Mouse (Mus musculus) megakaryocyte progenitor cell, adult 5-6 weeks (primary cell): ENCODE measurements at regions not wholly inside any gene's neighbourhood (a gene's known extent, or its start where the extent isn't known, plus 50 kb on each side); places are given as distances from the start of the nearest gene placed in this dataset.

Experiments used
- ATAC-seq: replicated peaks from 2 replicates; pipeline ENCODE4 v1.8.0; 2016; ENCODE audit warnings: mild to moderate bottlenecking, moderate TSS enrichment, inconsistent platforms; ENCODE audit not compliant: poor library complexity

DNA sequence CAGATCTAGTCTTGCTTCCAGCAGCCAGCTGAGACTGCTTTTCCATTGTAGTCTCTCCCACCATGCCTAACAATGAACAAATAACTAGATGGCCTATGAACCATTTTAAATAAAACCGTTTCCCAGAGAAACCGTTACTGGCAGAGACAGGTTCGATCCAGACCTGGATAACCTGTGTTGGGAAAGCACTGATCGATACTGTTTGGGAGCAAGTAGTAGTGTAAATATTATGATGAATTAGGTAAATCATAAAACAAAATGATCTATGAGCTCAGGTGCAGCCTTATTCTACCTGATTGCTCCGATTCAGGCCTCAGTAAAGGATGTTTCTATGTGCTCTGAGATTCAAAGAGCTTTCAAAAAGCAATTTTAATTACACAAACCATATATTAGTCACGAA is 211.9 kb upstream of the Nr5a2 start:
- ATAC-seq, result no peak

DNA sequence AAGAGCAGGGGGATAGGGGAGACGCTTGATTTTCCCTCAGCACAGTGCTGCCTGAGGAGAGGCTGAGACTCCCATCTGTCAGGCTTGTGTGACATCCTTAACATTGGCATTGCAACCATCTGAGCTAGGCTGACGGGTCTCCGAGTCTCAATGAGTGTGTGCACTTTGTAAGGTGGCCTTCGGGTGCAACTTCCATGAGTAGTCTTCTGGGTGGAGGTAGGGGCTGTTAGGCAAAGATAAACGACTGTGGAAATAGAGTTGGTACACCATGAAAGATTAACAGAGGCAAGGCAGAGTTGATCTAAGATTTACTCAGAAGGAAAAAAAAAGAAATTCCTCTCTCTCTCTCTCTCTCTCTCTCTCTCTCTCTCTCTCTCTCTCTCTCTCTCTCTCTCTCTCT is 211.2 kb upstream of the Nr5a2 start:
- ATAC-seq, result peak; percentile 60

DNA sequence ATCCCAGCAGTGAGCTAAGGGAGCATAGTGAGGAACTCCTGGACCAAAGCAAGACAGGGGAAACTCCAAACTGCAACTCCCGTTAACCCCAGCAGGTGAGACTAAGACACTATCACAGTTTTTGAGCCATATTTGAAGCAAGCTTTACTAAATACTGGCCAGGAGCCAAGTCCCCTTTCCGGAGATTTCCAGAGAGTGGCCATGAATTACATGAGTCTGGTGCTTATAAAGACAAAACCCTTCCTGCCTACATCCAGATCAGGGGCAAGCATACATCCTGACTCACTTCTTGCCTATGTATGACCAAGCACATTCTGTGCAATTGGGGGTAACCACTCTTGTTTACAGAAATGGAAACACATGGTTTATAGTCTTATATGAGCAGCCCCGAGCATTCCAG is 187.6 kb upstream of the Nr5a2 start:
- ATAC-seq, result peak; percentile 71

DNA sequence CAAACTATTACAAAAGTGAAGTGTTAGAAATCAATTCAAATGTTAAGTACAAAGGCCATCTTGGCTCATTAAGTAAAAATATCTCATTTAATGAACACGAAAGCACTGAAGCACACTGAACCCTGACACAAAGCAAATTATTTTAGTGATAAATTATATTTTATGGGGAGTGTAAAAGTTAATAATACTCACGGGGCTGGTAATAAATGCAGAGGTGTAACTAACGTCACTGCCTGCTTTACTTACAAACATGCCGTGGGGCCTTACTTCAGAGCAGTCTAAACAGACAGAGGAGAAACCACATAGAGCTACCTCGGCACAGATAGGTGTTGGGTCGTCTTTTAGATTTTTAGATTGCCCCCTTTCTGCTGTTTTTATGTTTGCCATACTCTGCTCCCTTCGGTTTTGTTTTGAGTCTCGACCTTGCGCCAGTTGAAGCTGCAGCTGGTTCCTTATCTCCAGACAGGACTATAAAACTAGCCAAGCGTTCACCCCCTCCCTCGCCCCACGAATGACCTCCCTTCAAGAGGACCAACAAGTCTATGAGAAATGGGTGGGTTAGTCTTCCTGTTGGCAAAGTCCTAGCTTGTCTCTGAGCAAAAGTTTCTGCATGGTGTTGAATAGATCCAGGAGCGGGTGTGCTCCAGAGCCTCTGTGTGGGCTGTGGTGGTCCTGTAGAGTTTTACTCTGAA is 181.8 kb upstream of the Nr5a2 start:
- ATAC-seq, result no peak

DNA sequence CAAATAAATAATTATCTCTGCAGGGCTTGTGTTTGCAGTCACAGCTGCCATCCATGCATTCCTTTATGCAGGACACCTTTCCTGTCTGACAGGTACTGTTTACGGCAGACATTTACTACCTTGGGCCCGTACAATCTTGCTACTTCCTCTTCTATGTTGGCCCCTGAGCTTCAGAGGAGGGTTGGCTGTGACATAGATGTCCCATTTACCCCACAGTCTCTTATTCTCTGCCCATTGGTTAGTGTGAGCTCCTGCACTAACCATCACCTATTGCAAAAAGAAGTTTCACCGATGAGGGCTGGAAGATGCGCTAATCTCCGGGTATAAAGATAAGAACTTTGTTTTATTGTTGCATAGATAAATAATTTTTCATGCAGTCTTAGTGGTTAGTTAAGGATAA is 181.1 kb upstream of the Nr5a2 start:
- no peak for ATAC-seq

DNA sequence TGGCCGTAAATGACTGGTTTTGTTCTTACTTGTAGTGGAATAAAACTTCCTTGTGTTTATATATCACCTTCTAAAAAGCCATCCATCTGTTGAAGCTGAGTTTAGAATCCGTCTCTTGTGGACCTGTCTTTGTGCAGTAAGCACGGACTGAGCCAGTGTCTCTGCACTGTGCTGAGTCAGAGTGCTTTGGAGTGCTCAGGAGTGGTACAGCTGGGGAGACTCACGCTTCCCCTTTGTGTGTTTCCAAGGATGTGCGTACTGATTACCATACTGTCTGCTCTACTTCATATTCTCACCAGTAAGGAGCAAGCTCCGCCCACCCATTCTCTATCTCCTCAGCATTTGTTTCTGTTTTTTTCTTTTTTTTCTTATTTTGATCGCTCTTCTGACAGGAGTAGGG is 175.9 kb upstream of the Nr5a2 start:
- peak; percentile 29; the same call in 1 of the 2 replicates for ATAC-seq

DNA sequence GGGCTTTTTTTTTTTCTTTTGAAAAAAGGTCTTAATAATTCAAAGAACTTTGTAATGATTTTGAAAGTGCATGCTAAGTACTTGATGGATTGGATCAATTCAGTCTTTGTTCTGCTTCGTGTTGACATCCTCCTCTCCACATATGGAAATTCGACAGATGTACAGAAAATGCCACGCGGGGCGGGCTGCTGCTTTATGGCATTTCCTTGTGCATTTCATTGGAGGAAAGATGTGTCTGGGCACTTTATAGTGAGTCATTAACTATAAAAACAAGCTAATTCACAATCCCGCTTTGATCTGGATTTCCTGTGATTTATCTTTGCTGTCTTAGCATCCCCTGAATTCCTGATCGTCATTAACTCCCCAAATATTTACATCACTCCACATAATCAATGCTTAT is 173.5 kb upstream of the Nr5a2 start:
- ATAC-seq, result no peak

DNA sequence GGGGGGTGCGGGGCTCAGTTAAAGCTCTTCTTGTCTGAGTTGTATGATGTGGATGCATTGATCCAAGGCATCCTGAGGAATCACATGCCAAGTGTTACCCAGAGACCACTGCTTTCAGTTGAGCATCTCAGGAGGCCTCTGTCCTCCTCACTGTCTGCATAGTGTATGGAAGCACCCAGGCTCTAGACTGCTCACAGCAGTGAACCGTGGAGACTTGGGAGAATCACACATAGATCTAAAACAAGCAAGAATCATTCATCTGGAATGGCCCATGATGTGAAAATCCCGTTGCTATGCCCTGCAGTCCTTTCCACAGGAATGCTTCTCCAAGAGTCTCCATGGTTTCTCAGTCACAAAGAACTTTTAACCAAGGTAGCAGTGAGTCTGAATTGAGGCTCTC is 170.0 kb upstream of the Nr5a2 start:
- no peak for ATAC-seq

DNA sequence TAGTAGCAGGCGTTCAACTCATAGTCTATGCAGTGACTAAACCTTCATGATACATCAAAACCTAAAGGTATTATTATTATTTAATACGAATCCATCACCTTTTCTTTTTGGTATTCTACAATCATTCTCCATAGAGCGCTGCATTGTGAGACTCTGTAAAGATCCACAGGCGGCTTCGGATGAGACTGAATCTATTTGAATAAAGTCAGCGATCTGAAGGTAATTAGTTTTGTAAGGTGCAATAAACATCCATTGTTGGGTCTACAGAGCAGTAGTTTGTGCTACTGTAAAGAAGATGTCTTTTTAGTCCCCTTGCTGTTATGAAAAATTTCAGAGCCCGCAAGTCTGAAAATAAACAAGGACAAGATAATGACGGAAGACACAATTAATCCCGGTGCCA is 168.9 kb upstream of the Nr5a2 start:
- no peak for ATAC-seq

DNA sequence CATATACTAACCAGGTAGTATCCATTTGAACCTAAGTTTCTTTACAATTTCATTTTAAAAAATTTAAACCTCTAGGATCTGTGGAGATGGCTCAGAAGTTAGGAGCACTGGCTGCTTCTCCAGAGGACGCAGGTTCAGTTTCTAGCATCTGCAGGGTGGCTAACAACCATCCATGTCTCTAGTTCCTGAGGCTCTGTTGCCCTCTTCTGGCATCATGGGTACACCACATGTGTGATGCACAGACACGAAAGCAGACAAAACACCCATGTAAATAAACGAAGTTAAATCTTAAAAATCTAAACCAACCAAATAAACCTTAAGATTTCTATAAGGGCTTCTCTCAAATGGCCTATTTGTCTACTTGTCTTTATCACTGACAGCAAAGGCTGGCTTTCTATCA is 157.6 kb upstream of the Nr5a2 start:
- no peak for ATAC-seq

DNA sequence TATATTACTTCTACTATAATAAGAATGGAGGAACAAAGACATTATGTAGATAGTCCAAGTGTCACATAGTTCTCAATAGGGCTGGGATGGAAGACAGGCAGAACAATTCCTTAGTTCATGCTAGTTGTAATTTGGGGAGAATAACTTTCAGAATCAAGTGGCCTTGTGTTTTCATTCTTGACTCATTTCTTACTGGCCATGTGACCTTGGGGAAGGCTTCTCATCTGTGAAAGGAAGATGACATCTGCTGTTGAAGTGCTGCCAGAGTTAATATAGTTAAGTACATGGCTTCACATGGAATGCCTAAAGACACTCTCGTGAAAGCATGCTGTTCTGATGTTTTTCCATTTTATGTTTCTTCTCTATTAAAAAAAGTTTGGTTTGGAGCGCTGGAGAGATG is 146.2 kb upstream of the Nr5a2 start:
- no peak for ATAC-seq

DNA sequence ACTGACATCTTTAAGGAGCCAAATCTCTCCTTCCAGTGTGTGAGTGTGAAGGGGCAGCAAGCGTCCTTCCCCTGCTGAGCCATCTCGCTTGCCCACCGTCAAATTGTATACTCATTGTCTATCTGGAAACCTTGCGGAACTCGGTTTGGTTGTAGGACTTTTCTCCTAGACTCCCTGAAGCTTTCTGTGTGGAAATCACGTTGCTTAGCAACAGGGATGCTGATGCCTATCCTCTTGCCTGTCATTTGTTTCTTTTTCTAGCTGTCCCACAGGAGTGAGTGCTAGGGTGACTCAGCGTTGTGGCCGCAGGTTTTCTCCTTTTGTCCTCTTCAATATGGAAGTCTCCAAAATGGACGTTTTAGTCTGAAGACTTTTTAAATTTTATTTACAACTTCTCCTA is 131.5 kb upstream of the Nr5a2 start:
- ATAC-seq, result no peak

DNA sequence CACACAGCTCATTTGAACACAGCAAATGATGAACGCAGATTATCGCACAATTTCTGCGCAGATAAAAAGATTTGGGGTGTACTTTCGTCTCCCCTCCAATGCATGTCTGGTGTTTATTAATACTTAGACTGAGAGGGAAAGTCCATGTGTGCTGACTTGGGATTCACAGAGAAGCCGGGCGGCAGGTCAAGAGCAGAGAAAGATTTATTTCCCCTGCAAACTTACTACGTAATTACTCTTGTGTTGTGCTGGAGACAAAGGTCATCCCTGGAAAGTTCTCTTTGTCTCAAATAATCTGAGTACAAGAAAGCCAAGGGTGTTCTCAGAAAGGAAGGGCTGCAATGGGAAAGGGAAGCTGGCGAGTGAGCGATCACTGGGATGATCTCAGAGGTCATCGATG is 127.9 kb upstream of the Nr5a2 start:
- no peak for ATAC-seq

DNA sequence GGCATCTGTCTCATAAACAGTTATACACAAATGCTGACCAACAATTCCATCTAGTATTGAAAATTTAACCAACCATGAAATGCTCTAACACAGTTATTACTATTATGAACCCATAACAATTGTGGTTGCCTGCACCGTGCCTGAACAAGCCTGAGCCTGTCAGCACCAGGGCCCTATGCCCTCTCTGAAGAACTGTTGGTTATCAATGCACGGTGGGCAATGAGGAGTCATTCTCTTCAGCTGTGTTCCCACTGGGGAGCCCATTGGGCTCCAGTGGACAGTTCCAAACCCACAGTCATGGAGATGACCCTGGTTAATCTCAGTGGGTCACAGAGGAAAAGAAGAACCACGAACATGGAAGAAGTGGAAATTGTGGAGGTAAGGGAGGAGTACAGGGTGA is 126.5 kb upstream of the Nr5a2 start:
- no peak for ATAC-seq

DNA sequence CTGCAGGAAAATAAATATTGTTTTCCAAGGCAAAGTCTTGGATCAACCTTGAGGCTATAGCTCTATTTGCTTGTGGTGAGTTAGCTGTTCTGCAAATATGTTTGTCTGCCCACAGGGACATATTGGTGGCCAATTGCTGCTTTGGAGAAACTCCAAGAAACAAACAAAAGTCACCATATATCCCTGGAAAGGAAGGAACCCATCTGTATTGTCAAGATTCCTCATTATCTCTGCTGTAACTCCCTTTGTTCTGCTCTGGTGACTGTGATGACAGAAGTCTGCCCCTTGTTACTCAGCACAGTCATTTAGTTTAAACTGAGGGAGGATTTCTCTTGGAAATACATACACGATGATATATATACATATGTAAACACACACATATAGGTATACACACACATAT is 123.3 kb upstream of the Nr5a2 start:
- no peak for ATAC-seq

DNA sequence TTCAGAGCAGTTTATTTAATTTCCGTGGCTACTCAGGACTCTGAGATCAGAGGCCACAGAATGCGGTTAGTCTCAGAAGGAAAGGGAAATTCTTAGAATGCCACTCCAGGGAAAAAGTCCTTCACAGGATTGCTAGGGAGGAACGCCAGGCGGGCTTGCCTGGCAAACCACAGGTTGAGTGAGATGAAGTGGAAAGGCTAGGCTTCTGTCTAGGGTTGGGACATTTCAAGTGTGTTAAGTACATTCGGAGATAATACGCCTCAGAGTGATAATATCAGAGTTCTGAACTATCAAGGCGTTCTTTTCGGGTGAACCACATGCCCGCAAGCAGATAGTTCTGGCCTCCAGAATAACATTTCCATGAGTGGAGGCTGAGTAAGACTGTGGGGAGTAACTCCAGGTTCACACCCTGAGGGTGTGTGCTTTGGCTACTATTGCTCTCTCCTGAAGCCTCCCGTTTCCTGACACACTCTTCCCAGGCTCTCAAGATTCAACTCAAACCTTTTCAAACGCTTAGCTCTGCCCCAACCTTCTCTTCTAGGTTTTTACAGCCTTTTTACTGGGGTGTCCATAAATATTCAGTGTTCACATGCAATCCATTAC is 119.3 kb upstream of the Nr5a2 start:
- ATAC-seq, result peak; percentile 23; the same call in 1 of the 2 replicates

DNA sequence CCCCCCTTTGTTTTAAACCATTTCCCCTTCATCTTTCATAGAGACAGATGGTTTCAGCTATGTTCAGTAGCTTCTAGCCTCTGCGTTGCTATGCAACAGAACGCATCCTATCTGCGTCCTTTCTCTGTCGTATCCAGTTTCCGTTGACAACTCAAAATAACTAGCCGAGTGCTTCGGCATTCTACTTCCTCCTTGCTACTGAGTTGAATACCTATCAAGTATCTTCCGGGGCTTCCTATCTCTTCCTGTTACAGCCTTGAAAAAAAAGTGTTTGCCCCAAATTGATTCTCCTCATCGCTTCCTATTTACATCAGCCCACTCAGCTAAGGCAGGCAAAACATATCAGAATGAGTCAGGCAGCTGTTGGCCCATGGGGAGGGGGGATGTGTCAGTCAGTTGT is 114.5 kb upstream of the Nr5a2 start:
- ATAC-seq, result peak; percentile 77

DNA sequence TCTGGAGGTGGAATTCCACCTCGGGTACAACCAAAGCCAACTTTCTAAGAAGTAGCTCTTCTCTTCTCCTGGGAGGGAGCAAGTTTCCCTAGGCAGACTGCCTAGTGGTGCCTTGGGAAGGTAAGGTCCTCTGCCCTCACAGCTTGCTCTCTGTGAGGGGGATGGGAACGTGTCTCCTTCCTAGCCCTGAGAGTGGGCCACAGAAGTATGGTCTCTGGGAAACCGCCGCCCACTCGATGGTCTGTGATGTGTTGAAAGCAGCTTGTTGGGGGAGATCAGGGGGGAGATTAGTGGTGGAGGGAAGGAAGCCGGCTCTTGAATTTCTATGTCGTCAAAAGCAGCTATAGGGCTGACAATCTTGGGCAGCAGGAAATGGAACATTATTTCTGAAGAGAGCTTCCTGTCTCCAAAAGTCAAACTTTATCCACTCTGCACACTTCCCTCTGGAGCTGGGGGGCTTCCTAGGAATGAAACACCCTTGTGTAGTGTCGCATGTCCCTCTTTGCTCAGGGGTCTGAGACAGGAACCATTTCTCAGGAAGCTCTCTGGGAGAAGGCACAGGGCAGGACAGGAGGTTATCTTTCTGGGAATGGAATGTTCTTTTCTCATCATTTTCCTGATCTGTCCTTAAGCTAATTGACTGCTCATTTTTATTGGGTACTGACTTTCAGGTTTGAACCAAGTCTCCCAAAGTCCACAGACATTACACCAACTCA is 113.8 kb upstream of the Nr5a2 start:
- ATAC-seq, result no peak

DNA sequence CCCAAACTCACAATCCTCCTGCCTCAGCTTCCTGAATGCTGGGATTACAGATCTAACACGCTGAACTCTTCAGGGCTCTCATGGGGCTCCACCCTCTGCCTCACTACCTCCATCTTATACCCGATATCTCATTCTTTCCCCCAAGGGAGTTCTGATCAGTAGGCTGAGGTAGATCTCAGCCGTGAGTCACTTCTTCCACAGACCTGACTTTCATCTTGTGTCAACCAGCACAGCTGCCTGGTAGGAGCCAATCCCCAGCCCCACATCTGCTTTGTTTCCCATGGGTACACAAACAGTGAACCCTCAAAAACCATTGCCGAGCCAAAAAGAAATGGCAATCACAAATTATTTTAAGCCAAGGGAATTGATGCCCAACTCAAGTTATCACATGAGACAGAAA is 100.7 kb upstream of the Nr5a2 start:
- no peak for ATAC-seq

DNA sequence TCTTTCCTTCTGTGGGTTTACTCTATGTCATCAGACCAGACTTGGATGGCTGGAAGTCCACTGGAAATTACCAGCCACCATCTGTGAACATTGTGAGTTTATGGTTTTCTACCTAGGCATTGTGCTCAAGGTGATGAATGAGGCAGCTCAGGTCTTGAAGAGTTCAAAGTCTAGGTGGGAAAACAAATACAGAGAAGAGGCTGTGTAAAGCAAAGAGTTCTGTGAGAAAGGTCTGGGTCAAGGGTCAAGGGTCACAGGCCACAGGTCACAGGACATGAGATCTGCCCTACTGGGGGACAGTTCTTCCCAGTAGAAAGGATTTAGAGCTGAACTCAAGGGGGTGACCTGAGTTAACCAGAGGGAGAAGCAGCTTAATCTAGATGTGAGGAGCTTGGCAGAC is 92.9 kb upstream of the Nr5a2 start:
- no peak for ATAC-seq

DNA sequence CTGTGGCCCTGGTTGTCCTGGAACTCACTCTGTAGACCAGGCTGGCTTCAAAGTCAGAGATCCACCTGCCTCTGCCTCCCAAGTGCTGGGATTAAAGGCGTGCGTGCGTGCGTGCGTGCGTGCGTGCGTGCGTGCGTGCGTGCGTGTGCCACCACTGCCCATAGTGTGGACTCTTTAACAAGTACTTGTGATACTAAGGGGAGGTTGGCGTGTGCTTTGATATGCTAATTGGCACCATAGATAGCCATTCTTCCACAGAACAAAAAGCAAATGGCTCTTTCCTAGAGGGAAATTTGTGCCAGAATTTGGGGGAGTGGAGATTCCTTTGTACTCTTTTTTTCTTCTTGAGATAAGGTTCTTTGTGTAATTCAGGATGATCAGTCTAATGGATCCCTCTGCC is 91.3 kb upstream of the Nr5a2 start:
- ATAC-seq, result no peak

DNA sequence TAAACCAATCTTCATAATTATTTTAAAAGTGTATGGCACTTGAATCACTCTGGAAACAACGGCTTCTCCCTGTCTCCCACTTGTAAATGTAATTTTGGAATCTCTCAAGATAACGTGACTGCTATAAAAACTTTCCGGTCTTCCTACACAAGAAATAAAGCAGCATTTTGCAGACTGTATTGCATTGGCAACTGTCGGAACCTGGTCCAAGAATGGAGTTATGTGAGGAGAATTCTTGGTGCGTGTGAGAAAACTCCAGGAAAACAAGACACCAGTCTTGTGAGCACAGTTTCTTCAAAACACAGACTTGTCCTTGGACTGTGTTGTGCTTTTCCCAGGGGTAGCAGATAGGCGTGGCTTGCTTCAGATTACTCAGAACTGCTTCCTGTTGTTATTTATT is 83.8 kb upstream of the Nr5a2 start:
- no peak for ATAC-seq
